Mouse (Mus musculus) cerebellum, adult 9-10 months (tissue): ENCODE measurements around the gene Rdh19.
"Not testable (repeated sequence)": the region's sequence is repeated elsewhere in the genome, so short reads cannot be mapped to it uniquely, and the experiment has no call there.

ENCODE experiments used
- DNase-seq: peaks from one replicate; pipeline ENCODE4 v3.0.0; 2022

Gene Rdh19

DNA sequence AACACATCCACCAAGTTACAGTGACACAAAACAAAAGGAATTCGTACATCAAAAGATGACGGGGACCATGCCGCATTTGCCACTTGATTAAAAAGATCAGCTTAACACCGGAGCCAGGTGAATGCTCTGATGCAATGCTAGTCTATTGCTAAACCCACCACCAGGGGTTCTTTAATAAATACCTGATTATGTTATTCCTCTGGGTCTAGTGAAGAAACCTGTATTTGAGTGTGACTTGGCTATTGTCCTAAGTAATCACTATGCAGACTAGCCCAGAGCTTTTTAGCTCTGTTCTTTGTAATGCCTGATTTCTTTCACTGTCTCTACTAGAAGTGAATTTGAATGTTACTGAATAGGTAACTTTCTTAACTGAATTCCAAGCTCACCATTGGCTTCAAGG, 31.3 kb downstream of the Rdh19 start:
- no peak for DNase-seq

DNA sequence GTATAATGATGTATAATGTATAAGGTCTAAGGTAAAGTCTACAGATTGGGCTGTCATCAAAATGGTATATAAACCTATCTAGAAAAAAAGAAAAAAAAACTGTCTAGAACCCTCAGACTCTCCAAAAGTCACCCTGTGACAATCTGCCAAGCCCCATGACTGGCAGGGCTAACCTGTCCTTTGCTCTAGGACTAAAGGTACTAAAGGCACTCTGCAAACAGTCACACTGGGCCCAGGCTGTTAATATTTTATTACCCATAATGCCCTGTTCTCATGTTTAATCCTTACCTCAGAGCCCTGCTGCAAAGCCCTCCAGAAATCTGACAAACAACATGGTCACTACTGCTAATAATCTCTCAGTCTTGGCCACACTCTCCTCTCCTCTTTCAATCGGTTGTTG, 36.8 kb downstream of the Rdh19 start:
- DNase-seq = no peak

DNA sequence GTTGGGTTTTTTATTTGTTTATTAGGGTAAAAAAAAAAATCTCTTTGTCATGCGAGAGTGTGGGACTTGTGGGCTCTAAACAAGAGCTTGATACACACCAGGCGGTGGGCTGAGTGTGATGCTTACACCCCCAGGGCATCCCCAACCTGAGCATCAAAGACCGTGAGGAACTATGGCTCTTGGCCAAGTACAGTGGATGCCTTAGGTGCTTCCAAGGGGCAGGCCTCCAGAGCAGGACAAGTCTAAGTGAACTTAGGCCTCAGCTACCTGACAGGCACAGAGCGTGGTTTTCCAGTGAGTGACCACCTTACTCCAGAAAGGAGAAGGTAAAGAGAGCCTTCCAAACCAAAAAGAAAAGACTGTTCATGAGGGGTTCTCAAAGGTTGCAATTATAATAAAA, 37.2 kb downstream of the Rdh19 start:
- no peak for DNase-seq

GRCm38 (mm10) chr10:127888605-127889004, 38.9 kb downstream of the Rdh19 start, which contains the start of gene Rdh7:
TSS of gene Rdh7 (minus strand) at chr10:127888817.
- DNase-seq = no peak

DNA sequence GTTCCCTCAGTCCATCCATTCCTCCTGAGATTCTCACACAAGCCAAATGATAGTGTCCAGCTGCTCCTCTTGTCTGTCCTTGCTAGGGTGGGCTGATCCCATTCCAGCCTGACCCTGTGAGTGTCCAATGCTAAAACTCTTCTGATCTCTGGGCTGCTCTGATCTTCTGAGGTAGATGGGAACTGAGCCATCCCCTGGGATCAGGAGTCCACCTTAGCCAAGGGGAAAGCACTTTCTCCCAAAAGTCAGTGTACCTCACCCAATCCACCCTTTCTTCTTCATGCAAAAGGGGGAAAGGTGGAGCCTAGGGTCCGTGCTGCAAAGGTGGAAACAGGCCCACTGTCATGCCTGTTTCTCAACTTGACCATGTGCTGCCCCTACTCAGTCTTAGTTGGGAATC, 41.8 kb downstream of the Rdh19 start:
- DNase-seq = no peak

DNA sequence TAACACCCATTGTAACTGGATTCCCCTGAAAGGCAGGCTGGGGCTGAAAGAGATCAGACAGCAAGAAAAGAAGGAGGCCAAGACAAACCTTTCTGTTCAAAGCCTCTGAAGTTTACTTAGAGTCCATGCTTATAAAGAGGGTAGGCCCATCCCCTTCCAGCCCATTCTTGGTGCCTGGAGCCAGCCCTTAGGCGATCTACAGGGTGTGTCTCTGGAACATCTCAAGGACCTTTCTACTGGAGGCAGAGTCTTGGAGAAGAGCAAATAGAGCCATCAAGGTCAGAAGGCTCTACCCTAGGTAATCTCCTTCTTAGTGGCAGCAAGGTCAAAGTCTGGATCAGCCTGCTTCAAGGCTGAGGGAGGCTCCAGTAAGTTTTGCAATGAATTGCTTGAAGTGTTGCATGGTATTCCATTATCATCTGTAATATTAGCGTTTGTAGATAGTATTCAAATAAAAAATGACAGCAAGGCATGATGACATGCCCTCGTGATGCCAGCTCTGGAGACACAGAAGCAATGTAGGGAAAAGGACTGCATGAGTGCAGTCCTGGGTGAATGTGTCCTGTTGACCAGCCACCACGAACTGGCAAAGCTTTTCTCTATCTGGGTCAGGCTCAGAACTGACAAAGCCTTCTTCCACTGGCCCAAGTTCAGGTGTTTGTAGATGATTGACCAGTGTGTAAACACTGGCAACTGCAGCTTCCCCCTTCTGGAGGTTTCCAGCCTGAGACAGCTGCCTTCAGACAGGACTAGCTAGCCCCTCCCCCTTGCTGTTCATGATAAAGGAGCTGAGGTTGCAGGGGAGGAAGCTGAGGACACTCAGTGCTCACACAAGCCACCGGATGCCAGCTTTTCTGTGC, 43.7 kb downstream of the Rdh19 start:
- DNase-seq = not testable (repeated sequence)

DNA sequence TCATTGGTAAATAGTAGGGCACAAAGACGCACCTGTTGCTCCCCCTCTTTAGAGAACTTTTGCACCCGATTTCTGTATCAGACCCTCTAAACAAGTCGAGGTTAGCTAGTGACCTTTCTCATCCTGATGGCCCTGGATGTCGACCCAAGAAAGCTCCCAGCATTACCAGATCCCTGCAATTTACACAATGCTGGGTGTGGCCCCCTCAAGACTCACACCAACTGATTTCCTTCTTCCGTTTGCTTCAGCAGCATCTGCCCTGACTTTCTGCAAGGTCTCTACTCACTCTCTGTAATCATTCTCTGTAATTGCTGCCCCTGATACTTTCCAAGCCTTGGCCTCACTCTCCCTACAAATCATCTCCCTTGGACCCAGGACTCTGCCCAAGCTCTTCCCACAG, 47.0 kb downstream of the Rdh19 start:
- DNase-seq = no peak

DNA sequence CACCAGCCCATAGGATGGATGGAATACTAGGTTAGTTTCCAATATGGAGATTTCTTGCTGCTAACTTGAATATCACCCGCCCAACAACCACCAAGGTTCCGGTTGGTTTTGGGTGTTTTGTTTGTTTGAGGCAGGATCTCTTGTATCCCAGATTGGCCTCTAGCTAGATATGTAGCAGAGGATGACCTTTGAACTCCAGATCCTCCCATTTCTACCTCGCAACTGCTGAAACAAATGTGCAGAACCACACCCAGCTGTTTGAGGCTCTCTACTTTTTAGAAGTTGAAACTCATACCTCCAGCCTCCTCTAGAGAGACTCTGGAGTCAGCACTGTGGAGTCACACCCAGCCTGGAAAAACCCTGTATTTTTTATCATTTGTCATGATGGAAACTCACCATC, 47.8 kb downstream of the Rdh19 start:
- DNase-seq = no peak

DNA sequence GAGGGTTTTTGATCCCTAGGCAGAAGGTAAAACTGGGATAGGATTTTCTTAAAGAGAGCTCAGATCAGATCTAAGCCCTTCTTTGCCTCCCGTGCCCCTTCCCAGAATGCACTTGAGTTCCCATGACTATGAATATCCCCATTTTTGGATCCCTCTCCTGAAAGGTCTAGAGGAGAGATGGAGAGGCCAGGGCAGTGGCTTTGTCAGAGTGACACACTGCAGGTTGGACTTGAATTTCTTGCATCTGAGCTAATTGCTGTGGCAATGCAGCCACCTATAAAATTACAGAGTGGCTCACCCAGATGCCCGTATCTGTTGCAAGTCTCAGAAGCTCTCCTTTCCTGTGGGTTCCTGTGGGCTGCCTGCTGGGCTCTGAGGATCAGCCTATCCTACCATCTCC, 48.5 kb downstream of the Rdh19 start, which contains the start of gene Sdr9c7:
Gene Sdr9c7 (plus strand): TSS at position 301 of the 400 bp plus-strand sequence.
- no peak for DNase-seq

DNA sequence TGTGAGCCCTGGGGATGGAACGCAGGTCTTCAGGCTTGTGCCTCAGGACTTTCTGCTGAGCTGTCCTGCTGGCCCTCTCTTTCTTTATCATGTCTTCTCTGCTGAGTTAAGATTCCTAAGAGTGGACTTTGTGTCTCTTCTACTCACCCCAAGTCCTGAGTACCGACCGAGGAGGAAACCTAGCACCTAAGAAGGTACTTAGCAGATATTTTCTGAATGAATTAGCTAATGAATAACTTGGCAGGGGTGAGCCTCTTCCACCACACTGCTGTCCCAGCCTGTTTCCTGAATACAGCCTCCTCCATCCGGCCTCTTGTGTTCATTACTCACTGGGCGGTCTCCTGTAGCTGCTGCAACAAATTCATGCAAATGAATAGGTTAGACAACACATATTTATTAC, 50.1 kb downstream of the Rdh19 start:
- no peak for DNase-seq

GRCm38 (mm10) chr10:127901751-127902150, 52.0 kb downstream of the Rdh19 start:
- DNase-seq = no peak

DNA sequence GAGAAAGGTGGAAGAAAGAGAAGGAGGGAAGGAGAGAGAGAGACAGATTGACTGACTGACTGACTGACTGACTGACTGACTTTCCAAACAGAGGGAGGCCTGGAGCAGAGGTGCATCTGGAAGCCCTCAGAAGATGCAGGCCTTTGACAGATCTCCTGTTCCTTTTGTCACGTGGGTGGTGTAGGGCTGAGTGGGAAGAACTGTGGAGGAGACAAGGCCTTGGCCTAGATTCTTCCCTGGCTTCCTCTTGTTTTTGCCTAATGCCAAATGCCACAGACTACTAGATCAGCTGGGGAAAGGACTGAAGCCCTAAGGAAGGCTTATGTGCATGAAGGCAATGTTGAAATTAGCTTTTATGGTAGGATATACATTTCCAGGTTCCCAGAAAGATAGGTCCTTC, 53.4 kb downstream of the Rdh19 start:
- DNase-seq = no peak

DNA sequence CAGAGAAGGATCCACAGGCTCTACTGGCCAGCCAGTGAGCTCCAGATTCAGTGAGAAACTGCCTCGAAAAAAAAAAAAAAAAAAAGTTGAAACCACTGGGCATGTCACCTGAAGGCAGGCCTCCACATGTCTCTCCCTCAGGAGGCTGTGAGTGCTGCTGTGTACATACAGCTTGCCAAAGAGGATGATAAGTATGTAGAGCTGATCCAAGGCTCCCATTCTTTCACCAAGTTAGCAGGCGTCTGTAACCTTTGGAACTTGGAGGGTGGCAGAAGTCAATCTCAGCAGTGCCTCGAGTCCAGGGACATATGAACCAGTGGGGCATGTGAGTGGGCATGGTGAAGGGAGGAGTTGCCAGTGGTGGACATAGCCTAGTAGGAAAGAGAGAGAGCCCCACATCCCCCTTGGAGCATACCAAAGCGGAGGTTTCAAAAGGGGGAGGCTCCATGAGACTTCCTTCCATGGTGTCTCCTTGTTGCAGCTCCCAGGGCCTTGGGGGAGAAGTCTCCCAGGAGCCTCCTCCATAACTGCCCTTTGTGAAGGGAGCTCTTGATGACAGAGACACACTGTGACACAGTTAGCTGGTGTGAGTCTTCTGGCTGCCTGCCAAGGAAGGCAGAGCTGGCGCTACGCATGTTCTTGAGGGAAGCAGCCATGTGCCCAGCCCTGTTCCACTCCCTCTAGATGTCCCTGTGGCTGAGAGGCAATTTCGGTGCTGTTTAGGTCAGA, 55.2 kb downstream of the Rdh19 start:
- no peak for DNase-seq

- DNase-seq = no peak
Observed at GRCm38 (mm10) chr10:127906138-127906537, 56.4 kb downstream of the Rdh19 start.

GRCm38 (mm10) chr10:127907386-127907951, 57.7 kb downstream of the Rdh19 start:
- no peak for DNase-seq
